Mouse (Mus musculus): ENCODE data around the gene Slc7a5. TPM values are rescaled to one million over a fixed set of nuclear protein-coding genes. Genes with fewer than 3 reads are reported as not detected.

Gene Slc7a5
- polyA plus RNA-seq (2015; fragmentation: Nextera tagmentation; extraction: Ambion mirVana): 8.9 and 9.3 TPM in 2 replicates

- DNase-seq (ENCODE audit: low spot score) (peak; percentile 98), ATAC-seq (ENCODE audit: low FRiP score, low TSS enrichment) (peak; percentile 91)
- Histone ChIP-seq H3K9ac (ENCODE audit: low read length) (peak within 1 kb of the TSS; percentile 69), H3K27ac (replicated peaks) (0 out of 2 replicates have a peak within 1 kb of the TSS, but pooled peaks have one; percentile 8), H3K27me3 (ENCODE audit: control insufficient read depth, insufficient read depth, low read length) (no peaks in the 10 kb centered on the region), H3K9me3 (ENCODE audit: control insufficient read depth, low read length) (no peaks in the 10 kb centered on the region), H3K4me3 (ENCODE audit: low read depth, low read length) (peak within 1 kb of the TSS; percentile 73), H3K36me3 (ENCODE audit: control insufficient read depth, insufficient read depth, low read length) (no peaks in the 10 kb centered on the region), H3K4me1 (replicated peaks; ENCODE audit: control insufficient read depth, insufficient read depth) (peaks cover 3% of the 10 kb centered on the region), H3K4me2 (replicated peaks; ENCODE audit: low read depth) (peak within 1 kb of the TSS; percentile 99)
- WGBS: under 1% methylated on average over 54 of the region's 61 CpGs
- 0 out of 2 replicates have a peak, but pooled peaks have one; percentile 5 for TF ChIP-seq CTCF (IDR thresholded peaks at IDR 0.05; ENCODE audit: low read depth)
- TF ChIP-seq EP300 (optimal IDR thresholded peaks at IDR 0.05): no peak
These were observed at the start of gene Slc7a5 for GRCm38 (mm10) chr8:121907587-121908248. TSS of gene Slc7a5 (minus strand) at chr8:121907694.

DNA sequence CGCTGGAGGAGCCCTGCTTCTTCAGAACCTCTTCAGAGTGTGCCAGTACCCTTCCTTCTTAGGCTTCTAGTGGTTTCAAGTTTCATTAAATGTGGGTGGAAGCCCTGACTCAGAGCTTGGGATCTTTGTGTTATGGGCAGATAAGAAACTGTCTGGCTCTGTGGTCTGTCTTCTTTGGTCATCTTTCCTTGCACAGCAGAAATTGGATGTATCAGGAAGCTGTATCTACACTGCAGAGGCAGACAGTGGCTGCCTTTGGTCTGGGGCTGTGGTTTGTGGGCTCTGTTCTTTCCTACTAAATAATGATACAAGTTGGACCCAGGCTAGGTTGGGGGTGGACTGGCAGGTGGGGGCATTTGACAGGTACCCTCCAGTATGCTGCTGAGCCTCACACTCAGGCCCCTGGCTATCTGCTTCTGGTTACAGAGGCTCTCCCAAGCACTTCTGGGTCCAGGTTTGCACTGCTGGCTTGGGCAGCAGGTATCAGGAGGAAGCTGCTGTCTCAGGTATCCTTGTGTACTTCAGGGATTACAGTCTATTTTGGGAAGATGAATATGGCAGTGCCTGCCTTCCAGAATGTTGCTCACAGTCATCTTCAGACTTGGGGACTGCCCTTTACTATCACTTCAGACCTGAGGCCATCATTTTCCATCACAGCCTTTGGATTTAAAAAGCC lies 48.5 kb upstream of the Slc7a5 start:
- DNase-seq (ENCODE audit: low spot score) (no peak), ATAC-seq (ENCODE audit: low FRiP score, low TSS enrichment) (no peak)
- Histone ChIP-seq H3K36me3 (ENCODE audit: control insufficient read depth, insufficient read depth, low read length) (no peaks in the 10 kb centered on the region), H3K9ac (ENCODE audit: low read length) (no peak overlapping the region), H3K27ac (replicated peaks) (no peak overlapping the region), H3K4me1 (replicated peaks; ENCODE audit: control insufficient read depth, insufficient read depth) (no peaks in the 10 kb centered on the region), H3K4me2 (replicated peaks; ENCODE audit: low read depth) (no peak overlapping the region), H3K9me3 (ENCODE audit: control insufficient read depth, low read length) (no peaks in the 10 kb centered on the region), H3K27me3 (ENCODE audit: control insufficient read depth, insufficient read depth, low read length) (no peaks in the 10 kb centered on the region), H3K4me3 (ENCODE audit: low read depth, low read length) (no peak overlapping the region)
- no peak for TF ChIP-seq CTCF (IDR thresholded peaks at IDR 0.05; ENCODE audit: low read depth)
- no peak for TF ChIP-seq EP300 (optimal IDR thresholded peaks at IDR 0.05)
- 63% methylated on average over 1 of the region's 1 CpGs for WGBS

- DNase-seq (ENCODE audit: low spot score): no peak
- WGBS: 62% methylated on average over 10 of the region's 10 CpGs
- no peak overlapping the region for H3K9ac ChIP-seq (ENCODE audit: low read length)
- TF ChIP-seq EP300 (optimal IDR thresholded peaks at IDR 0.05) (no peak), CTCF (IDR thresholded peaks at IDR 0.05; ENCODE audit: low read depth) (no peak)
- no peaks in the 10 kb centered on the region for H3K36me3 ChIP-seq (ENCODE audit: control insufficient read depth, insufficient read depth, low read length)
- no peaks in the 10 kb centered on the region for H3K27me3 ChIP-seq (ENCODE audit: control insufficient read depth, insufficient read depth, low read length)
- no peaks in the 10 kb centered on the region for H3K4me1 ChIP-seq (replicated peaks; ENCODE audit: control insufficient read depth, insufficient read depth)
- no peak for ATAC-seq (ENCODE audit: low FRiP score, low TSS enrichment)
- no peak overlapping the region for H3K4me2 ChIP-seq (replicated peaks; ENCODE audit: low read depth)
- H3K27ac ChIP-seq (replicated peaks): no peak overlapping the region
- no peak overlapping the region for H3K4me3 ChIP-seq (ENCODE audit: low read depth, low read length)
- no peaks in the 10 kb centered on the region for H3K9me3 ChIP-seq (ENCODE audit: control insufficient read depth, low read length)
These were observed 47.6 kb upstream of the Slc7a5 start for GRCm38 (mm10) chr8:121954981-121955555.

GRCm38 (mm10) chr8:121953821-121954545 lies 46.5 kb upstream of the Slc7a5 start:
- no peaks in the 10 kb centered on the region for H3K27me3 ChIP-seq (ENCODE audit: control insufficient read depth, insufficient read depth, low read length)
- H3K4me3 ChIP-seq (ENCODE audit: low read depth, low read length): no peak overlapping the region
- no peaks in the 10 kb centered on the region for H3K36me3 ChIP-seq (ENCODE audit: control insufficient read depth, insufficient read depth, low read length)
- DNase-seq (ENCODE audit: low spot score): no peak
- H3K9ac ChIP-seq (ENCODE audit: low read length): no peak overlapping the region
- TF ChIP-seq EP300 (optimal IDR thresholded peaks at IDR 0.05) (no peak), CTCF (IDR thresholded peaks at IDR 0.05; ENCODE audit: low read depth) (no peak)
- H3K4me1 ChIP-seq (replicated peaks; ENCODE audit: control insufficient read depth, insufficient read depth): no peaks in the 10 kb centered on the region
- no peak overlapping the region for H3K4me2 ChIP-seq (replicated peaks; ENCODE audit: low read depth)
- H3K27ac ChIP-seq (replicated peaks): no peak overlapping the region
- WGBS: 65% methylated on average over 3 of the region's 3 CpGs
- H3K9me3 ChIP-seq (ENCODE audit: control insufficient read depth, low read length): no peaks in the 10 kb centered on the region
- ATAC-seq (ENCODE audit: low FRiP score, low TSS enrichment): no peak

- peaks cover 6% of the 10 kb centered on the region for H3K4me1 ChIP-seq (replicated peaks; ENCODE audit: control insufficient read depth, insufficient read depth)
- H3K9me3 ChIP-seq (ENCODE audit: control insufficient read depth, low read length): no peaks in the 10 kb centered on the region
- ATAC-seq (ENCODE audit: low FRiP score, low TSS enrichment) (no peak), DNase-seq (ENCODE audit: low spot score) (no peak)
- no peak overlapping the region for H3K4me2 ChIP-seq (replicated peaks; ENCODE audit: low read depth)
- H3K36me3 ChIP-seq (ENCODE audit: control insufficient read depth, insufficient read depth, low read length): no peaks in the 10 kb centered on the region
- no peak overlapping the region for H3K27ac ChIP-seq (replicated peaks)
- H3K9ac ChIP-seq (ENCODE audit: low read length): no peak overlapping the region; the same call in 1 of the 2 replicates
- no peak overlapping the region for H3K4me3 ChIP-seq (ENCODE audit: low read depth, low read length)
- WGBS: 77% methylated on average over 7 of the region's 7 CpGs
- TF ChIP-seq EP300 (optimal IDR thresholded peaks at IDR 0.05) (no peak), CTCF (IDR thresholded peaks at IDR 0.05; ENCODE audit: low read depth) (no peak)
- H3K27me3 ChIP-seq (ENCODE audit: control insufficient read depth, insufficient read depth, low read length): no peaks in the 10 kb centered on the region
These were observed 45.3 kb upstream of the Slc7a5 start for GRCm38 (mm10) chr8:121952800-121953199.

Measured in stomach, postnatal 0 days (tissue).